Mouse (Mus musculus) liver, postnatal 0 days (tissue): ENCODE data around the gene Tnfsf13.

ENCODE experiments used
- CTCF ChIP-seq: sonication (generic); IDR thresholded peaks from 2 replicates; pipeline ENCODE4 v1.5.1; 2016; ENCODE audit warnings: antibody characterized with exemption, low read depth
- EP300 ChIP-seq: IDR thresholded peaks from 2 replicates; pipeline ENCODE4 v1.6.1; 2016; ENCODE audit warnings: antibody characterized with exemption, low read depth, mild to moderate bottlenecking

DNA sequence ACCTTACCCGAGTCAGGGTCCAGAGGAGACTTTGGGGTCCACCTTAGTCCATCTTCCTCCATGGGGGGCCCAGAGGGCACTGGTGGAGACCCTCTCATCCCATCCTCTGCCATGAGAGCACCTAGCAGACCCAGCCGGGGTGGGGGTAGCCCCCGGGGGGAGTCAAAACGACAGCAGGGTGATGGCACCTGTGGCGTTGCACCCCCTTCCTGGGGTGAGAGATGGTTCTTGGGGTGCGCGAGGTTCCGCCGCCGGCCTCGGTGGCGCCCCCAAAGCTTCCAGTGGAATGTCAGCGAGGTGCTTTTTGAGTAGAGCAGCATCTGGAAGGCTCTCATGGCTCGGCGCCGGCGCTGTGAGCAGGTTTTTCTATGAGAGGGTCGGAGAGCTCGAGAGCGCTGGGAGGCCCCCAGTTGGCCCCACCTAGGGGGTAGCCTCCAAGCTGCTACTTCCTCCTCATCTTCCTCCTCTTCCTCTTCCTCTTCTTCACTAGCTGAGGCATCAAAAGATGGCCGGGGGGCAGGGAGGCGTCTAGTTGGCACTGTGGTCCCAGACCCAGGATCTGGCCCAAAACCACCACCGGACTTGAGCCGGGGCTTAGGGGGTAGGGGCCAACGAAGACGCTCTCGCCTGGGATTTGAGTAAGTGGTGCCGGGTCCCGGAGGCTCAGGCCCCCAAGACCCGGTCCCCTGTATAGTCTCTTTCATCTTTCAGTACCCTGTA is 5.3 kb downstream of the Tnfsf13 start:
- TF ChIP-seq CTCF (0 out of 2 replicates have a peak, but pooled peaks have one; percentile 5), EP300 (no peak)
